In genomic region chr8:116732684-116733647, GRCm38 (mm10) we compare ENCODE assay signal across 8 mouse cellular contexts. TPM values are rescaled to one million over a fixed set of nuclear protein-coding genes. Genes with fewer than 3 reads are reported as not detected.
A peak's percentile ranks its signal among the peaks of the same experiment; 100 is the strongest.
DNase-seq lines count a peak whose midpoint lies in the region; ATAC-seq lines count a peak whose summit lies in the region.

Gene Cdyl2 (minus strand): TSS chr8:116732991.

- H3K36me3 ChIP-seq in intestine, embryonic 15.5 days = no peaks in the 10 kb centered on the region

- H3K4me3 ChIP-seq in intestine, embryonic 15.5 days (replicated peaks) = peak within 1 kb of the TSS; percentile 85

- H3K4me1 ChIP-seq in intestine, embryonic 15.5 days (replicated peaks) = peaks cover 5% of the 10 kb centered on the region

- intact Hi-C loops in left cerebral cortex, postnatal 14 days (cut with DNase I) = no loop called here

- no peaks in the 10 kb centered on the region for H3K9me3 ChIP-seq in intestine, embryonic 15.5 days

- H3K4me2 ChIP-seq in intestine, embryonic 15.5 days (replicated peaks) = peak within 1 kb of the TSS; percentile 94

- peak within 1 kb of the TSS; percentile 87 for H3K27ac ChIP-seq in intestine, embryonic 15.5 days

- DNase-seq in adrenal gland, adult 2 months = peak; percentile 90
- peak; percentile 79 for DNase-seq in embryo, embryonic 10.5 days (ENCODE audit: low spot score)
- DNase-seq in gastrocnemius, postnatal 4 days (ENCODE audit: low spot score in 2 of 2) = peak; percentile 63 to 74
- peak; percentile 82 to 93 for DNase-seq in left cerebral cortex, postnatal 14 days (ENCODE audit: low spot score in 2 of 2)
- peak; percentile 79 for DNase-seq in right cerebral cortex, postnatal 14 days
- peak; percentile 70 to 75 for DNase-seq in urinary bladder, postnatal 4 days (ENCODE audit: low spot score in 2 of 2)

- H3K9ac ChIP-seq in intestine, embryonic 15.5 days = peak within 1 kb of the TSS; percentile 86

- WGBS in intestine, embryonic 15.5 days = under 1% methylated on average over 126 of the region's 129 CpGs

- ATAC-seq in intestine, embryonic 15.5 days = peak; percentile 92
- ATAC-seq in megakaryocyte-erythroid progenitor cell, adult 5-6 weeks (replicated peaks; ENCODE audit: low FRiP score, low TSS enrichment, poor library complexity, severe bottlenecking) = peak; percentile 49

- H3K27me3 ChIP-seq in intestine, embryonic 15.5 days (replicated peaks) = 0 out of 2 replicates have a peak, but pooled peaks cover 5% of the 10 kb centered on the region

RNA-seq across cellular contexts. Expression of gene Cdyl2, which starts in this region (rescaled TPM):
- 1 to 10 TPM; 5.9 to 7.2 TPM for total RNA-seq in adrenal gland, adult 2 months (2021)
- polyA plus RNA-seq in adrenal gland, adult 2 months (2012; rRNA removed) = 1.5 and 1.6 TPM in 2 replicates
- total RNA-seq in gastrocnemius, postnatal 4 days (2021) = 10 to 100 TPM; 10.9 to 12.1 TPM
- polyA plus RNA-seq in intestine, embryonic 15.5 days (2015; fragmentation: Nextera tagmentation; extraction: Ambion mirVana) = 5.4 and 6.2 TPM in 2 replicates
- 10 to 100 TPM; 18.9 to 20.8 TPM for total RNA-seq in left cerebral cortex, postnatal 14 days (2021)
- 2.4 and 4.0 TPM in 2 replicates for total RNA-seq in megakaryocyte-erythroid progenitor cell, adult 5-6 weeks (2014; fragmentation: Nextera tagmentation)
- total RNA-seq in megakaryocyte-erythroid progenitor cell, adult 5-6 weeks (2017) = 3.6 and 4.4 TPM in 2 replicates

Comparison
In these comparisons a context has a peak if more than half of its experiments do, and no peak if none do; other contexts are left out.
1. Peak in every context shown above with its lines: DNase-seq, ATAC-seq, H3K4me3 ChIP-seq and H3K27ac ChIP-seq.